Mouse (Mus musculus) splenic B cell, adult 2 months (primary cell): ENCODE data around the gene Mrtfb.

Experiments
- DNase-seq: peaks from one replicate; pipeline ENCODE4 v3.0.0-alpha.2; 2011; ENCODE audit warnings: low read depth, low spot score
- H3K27me3 ChIP-seq: 2 replicates; pipeline ENCODE4 v1.6.1; 2012; ENCODE audit warnings: mild to moderate bottlenecking, low read length, moderate library complexity, mixed read lengths; ENCODE audit not compliant: control insufficient read depth, poor library complexity, insufficient read depth, severe bottlenecking
- H3K36me3 ChIP-seq: 2 replicates; pipeline ENCODE4 v1.6.1; 2012; ENCODE audit warnings: mild to moderate bottlenecking, low read length, moderate library complexity, mixed read lengths; ENCODE audit not compliant: control insufficient read depth, poor library complexity, insufficient read depth, severe bottlenecking

Mrtfb gene

GRCm38 (mm10) chr16:13458556-13458955, 202.3 kb downstream of the Mrtfb start:
- no peak for DNase-seq

GRCm38 (mm10) chr16:13460071-13460470, 203.8 kb downstream of the Mrtfb start:
- no peaks in the 10 kb centered on the region for H3K36me3 ChIP-seq
- no peak for DNase-seq
- no peaks in the 10 kb centered on the region for H3K27me3 ChIP-seq

More at GRCm38 (mm10) chr16:13458556-13458955, 202.3 kb downstream of the Mrtfb start:
- Histone ChIP-seq H3K27me3 (no peaks in the 10 kb centered on the region), H3K36me3 (no peaks in the 10 kb centered on the region)

DNA sequence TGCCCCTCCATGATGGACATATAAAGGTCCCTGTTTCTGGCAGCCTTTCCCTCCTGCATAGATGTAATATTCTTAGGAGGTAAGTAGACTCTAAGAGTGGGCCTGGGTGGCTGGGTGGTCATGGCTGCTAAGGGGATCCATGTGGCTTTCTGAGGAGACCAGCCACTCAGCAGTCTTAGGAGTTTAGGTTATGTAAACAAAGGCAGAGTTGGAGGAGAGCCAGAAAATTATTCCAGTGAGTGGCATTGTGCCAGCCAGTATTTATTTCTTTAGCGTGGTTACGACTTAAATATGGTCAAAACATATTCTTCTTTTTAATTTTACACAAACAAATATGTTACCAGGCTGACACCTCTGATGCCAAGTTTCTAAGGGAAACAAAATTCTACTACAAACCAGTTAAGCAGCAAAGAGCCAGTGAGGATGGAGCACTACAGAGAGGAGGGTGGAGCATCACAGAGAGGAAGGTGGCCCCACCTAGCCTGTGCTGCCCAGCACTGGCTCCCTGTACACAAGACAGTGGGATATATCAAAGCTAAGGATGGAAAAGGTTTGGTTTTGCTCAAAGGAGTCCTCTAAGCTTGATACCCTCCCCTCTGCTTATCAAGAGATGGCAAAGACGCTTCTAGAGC, 204.6 kb downstream of the Mrtfb start:
- no peak for DNase-seq
- no peaks in the 10 kb centered on the region for H3K36me3 ChIP-seq
- H3K27me3 ChIP-seq: no peaks in the 10 kb centered on the region

DNA sequence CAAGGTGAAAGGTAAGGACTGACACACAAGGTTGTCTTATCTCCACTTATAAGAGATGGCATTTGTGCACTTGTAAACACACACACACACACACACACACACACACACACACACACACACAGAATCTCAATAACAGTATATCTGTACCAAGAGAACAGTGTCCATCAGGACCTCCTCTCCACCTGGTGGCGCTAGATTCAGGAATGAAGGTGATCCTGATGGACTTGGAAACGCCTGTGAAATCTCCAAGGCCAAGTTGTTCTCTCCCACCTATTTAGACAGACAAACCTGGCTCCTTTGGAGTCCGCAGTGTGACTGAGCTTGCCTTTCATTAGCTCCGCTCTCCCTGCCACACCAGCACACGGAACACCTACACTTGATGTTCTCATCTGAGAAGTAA, 208.4 kb downstream of the Mrtfb start:
- Histone ChIP-seq H3K36me3 (no peaks in the 10 kb centered on the region), H3K27me3 (no peaks in the 10 kb centered on the region)
- DNase-seq: no peak
